Mouse (Mus musculus) forebrain, embryonic 12.5 days (tissue): ENCODE measurements around the gene Tex13b. TPM values are rescaled to one million over a fixed set of nuclear protein-coding genes. Genes with fewer than 3 reads are reported as not detected.
"Not testable (repeated sequence)": the region's sequence is repeated elsewhere in the genome, so short reads cannot be mapped to it uniquely, and the experiment has no call there.

ENCODE experiments used
- ATAC-seq: fragments of 200-750 bp; cut with Nextera tagmentation; 2 replicates; pipeline ENCODE4 v1.8.0; 2017; ENCODE audit warnings: moderate TSS enrichment; ENCODE audit not compliant: low FRiP score
- H3K27ac ChIP-seq: fragments of 300-500 bp; sonication (generic); 2 replicates; pipeline ENCODE4 v1.5.1; 2016; ENCODE audit warnings: mild to moderate bottlenecking
- H3K27me3 ChIP-seq: fragments of 300-500 bp; sonication (generic); 2 replicates; pipeline ENCODE4 v1.6.1; 2016; ENCODE audit warnings: mild to moderate bottlenecking
- H3K36me3 ChIP-seq: fragments of 300-500 bp; sonication (generic); replicated peaks from 2 replicates; pipeline ENCODE4 v1.6.1; 2016; ENCODE audit warnings: mild to moderate bottlenecking
- H3K4me1 ChIP-seq: fragments of 300-500 bp; sonication (generic); 2 replicates; pipeline ENCODE4 v1.6.1; 2016
- H3K4me2 ChIP-seq: fragments of 300-500 bp; sonication (generic); 2 replicates; pipeline ENCODE4 v1.6.1; 2016; ENCODE audit warnings: mild to moderate bottlenecking, moderate library complexity
- H3K4me3 ChIP-seq: fragments of 300-500 bp; sonication (generic); replicated peaks from 2 replicates; pipeline ENCODE4 v1.5.1; 2016; ENCODE audit warnings: mild to moderate bottlenecking
- H3K9ac ChIP-seq: fragments of 300-500 bp; sonication (generic); 2 replicates; pipeline ENCODE4 v1.6.1; 2016; ENCODE audit warnings: mild to moderate bottlenecking
- H3K9me3 ChIP-seq: fragments of 300-500 bp; sonication (generic); 2 replicates; pipeline ENCODE4 v1.6.1; 2016
- WGBS: fragments of 180-500 bp; shearing (Covaris S2); methylation state at CpG from one replicate; pipeline ENCODE4 v1.1.7; 2016; 5-methylcytosine and 5-hydroxymethylcytosine counted together
- polyA plus RNA-seq: library from polyadenylated mRNA; unstranded; fragments of >200 nt; fragmentation: Nextera tagmentation; extraction: Ambion mirVana; gene quantifications from 2 replicates; pipeline ENCODE4 v1.2.1, GENCODE M21; 2016

The Tex13b gene
- not detected in 2 replicates for polyA plus RNA-seq

DNA sequence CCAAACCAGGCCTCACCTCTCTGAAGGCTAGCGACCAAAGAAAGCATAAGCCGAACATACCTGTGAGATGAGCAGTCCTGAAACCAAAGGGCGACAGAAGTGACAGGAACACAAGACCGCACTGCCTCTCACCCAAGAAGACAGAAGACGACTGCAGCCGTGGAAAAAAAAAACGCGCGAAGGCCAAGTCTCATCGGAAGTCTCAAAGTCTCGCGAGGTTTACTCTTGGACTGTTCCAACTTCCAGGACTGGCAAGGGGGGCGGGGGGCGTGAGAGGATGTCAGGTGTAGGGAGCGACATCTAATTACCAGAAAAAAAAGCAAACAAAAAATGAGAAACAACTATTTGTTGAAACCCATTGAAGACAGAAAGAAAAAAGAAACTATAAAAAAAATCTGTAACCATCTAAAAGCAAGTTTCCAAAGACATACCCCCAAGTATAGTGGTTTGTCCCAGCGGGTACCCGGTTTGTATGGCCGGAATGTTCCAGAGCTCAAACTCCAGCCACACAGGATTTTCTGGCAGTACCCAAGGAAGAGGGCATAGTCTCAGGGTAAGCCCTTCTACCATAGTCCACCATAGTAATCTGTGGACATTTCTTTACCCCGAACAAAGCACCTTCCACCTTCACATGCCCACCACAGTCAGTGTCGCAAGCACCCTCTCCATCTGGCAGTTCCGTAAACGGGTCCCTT is at the start of gene Tex13b:
TSS of gene Tex13b (minus strand) at position 122 of the 695 bp plus-strand sequence.
- 96% methylated on average over 22 of the region's 22 CpGs for WGBS
- no peaks in the 10 kb centered on the region for H3K36me3 ChIP-seq
- no peak within 1 kb of the TSS for H3K27ac ChIP-seq
- no peaks in the 10 kb centered on the region for H3K4me1 ChIP-seq
- H3K4me2 ChIP-seq: no peak within 1 kb of the TSS
- H3K27me3 ChIP-seq: peaks cover 24% of the 10 kb centered on the region
- H3K4me3 ChIP-seq: no peak within 1 kb of the TSS
- H3K9ac ChIP-seq: no peak within 1 kb of the TSS
- H3K9me3 ChIP-seq: no peaks in the 10 kb centered on the region
- ATAC-seq: no peak

- no peak overlapping the region for H3K4me3 ChIP-seq
- H3K9me3 ChIP-seq: no peaks in the 10 kb centered on the region
- no peaks in the 10 kb centered on the region for H3K4me1 ChIP-seq
- H3K36me3 ChIP-seq: no peaks in the 10 kb centered on the region
- no peak overlapping the region for H3K27ac ChIP-seq
- H3K9ac ChIP-seq: no peak overlapping the region
- 90% methylated on average over 6 of the region's 6 CpGs for WGBS
- peaks cover 12% of the 10 kb centered on the region for H3K27me3 ChIP-seq
- no peak overlapping the region for H3K4me2 ChIP-seq
- no peak for ATAC-seq
Observed at GRCm38 (mm10) chrX:140862760-140863159, 49.5 kb upstream of the Tex13b start.

- H3K4me3 ChIP-seq: no peak overlapping the region
- H3K4me2 ChIP-seq: no peak overlapping the region
- peaks cover 3% of the 10 kb centered on the region for H3K27me3 ChIP-seq
- H3K27ac ChIP-seq: no peak overlapping the region
- no peak for ATAC-seq
- H3K9me3 ChIP-seq: no peaks in the 10 kb centered on the region
- H3K9ac ChIP-seq: no peak overlapping the region
- WGBS: 33% methylated on average over 2 of the region's 2 CpGs
- H3K36me3 ChIP-seq: no peaks in the 10 kb centered on the region
- H3K4me1 ChIP-seq: no peaks in the 10 kb centered on the region
Observed at GRCm38 (mm10) chrX:140857445-140857844, 44.2 kb upstream of the Tex13b start.

DNA sequence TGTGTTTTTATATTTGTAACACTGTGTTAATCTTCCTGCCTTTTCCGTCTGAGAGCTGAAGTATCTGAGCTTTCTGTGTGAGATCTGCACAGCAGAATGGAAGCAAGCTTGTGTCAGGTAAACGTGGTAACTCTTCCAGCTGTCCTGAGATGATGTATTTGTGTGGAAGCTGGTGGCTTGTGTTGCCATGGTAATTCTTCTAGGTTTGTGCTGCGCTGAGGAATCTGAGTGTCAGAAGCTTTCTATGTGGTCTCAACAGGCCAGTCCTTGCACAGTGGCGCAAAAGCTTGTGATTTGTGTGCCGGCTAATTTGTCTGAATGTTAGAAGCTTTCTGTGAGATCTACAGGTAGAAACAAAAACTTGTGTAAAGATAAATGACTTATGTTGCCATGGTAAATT is 43.8 kb upstream of the Tex13b start:
- not testable (repeated sequence) for H3K36me3 ChIP-seq, H3K4me3 ChIP-seq, H3K9ac ChIP-seq, H3K4me2 ChIP-seq, H3K4me1 ChIP-seq, H3K9me3 ChIP-seq, ATAC-seq, H3K27ac ChIP-seq, H3K27me3 ChIP-seq
- 75% methylated on average over 5 of the region's 5 CpGs for WGBS

DNA sequence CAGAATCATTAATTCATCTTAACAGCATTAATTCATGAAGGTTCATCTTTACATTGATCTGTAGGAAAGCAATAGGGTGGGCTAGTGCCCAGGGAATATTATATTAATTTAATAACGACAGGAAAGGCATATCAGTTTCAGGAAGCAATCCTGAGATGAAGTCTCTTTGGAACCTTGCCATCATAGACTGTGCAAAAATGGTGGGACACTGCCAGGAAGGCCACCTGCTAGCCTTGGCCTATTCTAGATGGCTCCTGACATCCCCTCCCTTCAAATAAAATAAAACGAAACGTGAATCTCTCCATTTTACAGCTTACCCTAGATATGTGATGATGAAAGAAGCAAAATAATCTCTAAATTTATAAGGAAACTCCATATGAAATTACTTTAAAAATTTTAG is 41.3 kb upstream of the Tex13b start:
- peaks cover 3% of the 10 kb centered on the region for H3K27me3 ChIP-seq
- no peak overlapping the region for H3K9ac ChIP-seq
- no peaks in the 10 kb centered on the region for H3K36me3 ChIP-seq
- no peak overlapping the region for H3K4me3 ChIP-seq
- ATAC-seq: no peak
- H3K4me1 ChIP-seq: no peaks in the 10 kb centered on the region
- 79% methylated on average over 3 of the region's 3 CpGs for WGBS
- no peak overlapping the region for H3K4me2 ChIP-seq
- H3K27ac ChIP-seq: no peak overlapping the region
- H3K9me3 ChIP-seq: no peaks in the 10 kb centered on the region

GRCm38 (mm10) chrX:140845401-140845800 is 32.2 kb upstream of the Tex13b start:
- H3K27ac ChIP-seq, H3K4me3 ChIP-seq, H3K4me1 ChIP-seq, H3K9me3 ChIP-seq, ATAC-seq, H3K4me2 ChIP-seq, H3K36me3 ChIP-seq, H3K9ac ChIP-seq: not testable (repeated sequence)
- 63% methylated on average over 1 of the region's 1 CpGs for WGBS
- peaks cover 29% of the 10 kb centered on the region for H3K27me3 ChIP-seq

DNA sequence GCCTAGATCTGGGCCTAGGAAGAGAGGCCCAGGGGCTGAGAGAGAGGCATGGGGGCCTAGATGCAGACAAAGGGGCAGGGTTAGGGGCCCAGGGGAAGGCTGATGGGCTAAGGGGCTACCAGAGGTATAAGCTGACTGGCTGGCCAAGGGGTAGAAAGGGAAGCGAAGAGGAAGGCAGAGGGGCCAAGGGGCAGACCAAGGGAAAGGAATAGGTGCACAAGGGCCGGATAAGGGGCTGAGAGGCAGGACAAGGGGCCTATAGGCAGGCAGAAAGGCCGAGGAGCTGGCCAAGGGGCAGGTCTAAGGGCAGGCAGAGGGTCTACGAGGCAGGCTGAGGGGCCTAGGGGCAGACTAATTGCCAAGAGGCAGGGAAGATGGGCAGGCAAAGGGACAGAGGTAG is 26.7 kb upstream of the Tex13b start:
- no peak for ATAC-seq
- H3K9ac ChIP-seq: no peak overlapping the region
- WGBS: 63% methylated on average over 4 of the region's 4 CpGs
- no peak overlapping the region for H3K4me2 ChIP-seq
- peaks cover 64% of the 10 kb centered on the region for H3K27me3 ChIP-seq
- H3K36me3 ChIP-seq: no peaks in the 10 kb centered on the region
- H3K4me1 ChIP-seq: no peaks in the 10 kb centered on the region
- H3K4me3 ChIP-seq: no peak overlapping the region
- no peaks in the 10 kb centered on the region for H3K9me3 ChIP-seq
- H3K27ac ChIP-seq: no peak overlapping the region

DNA sequence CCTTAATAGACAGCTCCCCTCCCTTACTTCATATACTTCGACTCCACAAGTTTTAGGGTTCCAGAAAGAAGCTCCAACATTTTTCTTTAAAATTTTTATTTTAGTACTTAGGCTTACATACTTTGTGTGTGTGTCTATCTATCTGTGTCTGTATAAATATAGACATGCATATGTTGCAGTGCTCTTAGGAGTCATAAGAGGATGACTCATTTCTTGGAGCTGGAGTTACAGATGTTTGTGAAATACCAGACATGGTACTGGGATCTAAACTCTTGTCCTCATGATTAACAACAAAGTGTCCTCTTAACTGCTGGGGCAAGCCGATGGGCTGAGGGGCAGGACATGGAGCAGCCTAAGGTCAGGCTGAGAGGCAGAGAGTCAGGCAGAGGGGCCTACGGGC is 24.8 kb upstream of the Tex13b start:
- Histone ChIP-seq H3K9me3 (no peaks in the 10 kb centered on the region), H3K27me3 (peaks cover 64% of the 10 kb centered on the region), H3K36me3 (no peaks in the 10 kb centered on the region), H3K4me3 (no peak overlapping the region), H3K27ac (no peak overlapping the region), H3K4me2 (no peak overlapping the region), H3K4me1 (no peaks in the 10 kb centered on the region), H3K9ac (no peak overlapping the region)
- WGBS: 77% methylated on average over 3 of the region's 3 CpGs
- no peak for ATAC-seq

DNA sequence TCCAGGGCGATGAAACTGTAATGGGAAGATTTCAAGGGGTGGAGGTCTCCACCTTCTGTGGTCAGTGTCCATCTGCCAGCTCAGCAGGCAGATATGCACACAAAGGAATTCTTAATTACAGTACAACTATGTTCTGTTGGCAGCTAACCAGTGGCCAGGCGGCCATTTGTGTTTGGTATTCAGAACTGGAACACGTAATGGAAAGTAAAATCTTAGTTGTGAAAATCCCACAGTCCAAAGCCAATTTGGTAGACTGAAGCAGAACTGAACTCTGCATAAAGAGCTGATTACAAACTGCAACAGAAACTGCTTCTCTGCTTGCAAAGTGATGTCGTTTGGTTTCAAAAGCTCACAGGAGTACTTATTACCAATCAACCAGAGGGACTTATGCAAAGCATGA is 18.5 kb upstream of the Tex13b start:
- ATAC-seq: no peak
- H3K9ac ChIP-seq: no peak overlapping the region
- H3K27me3 ChIP-seq: peaks cover 21% of the 10 kb centered on the region
- H3K4me3 ChIP-seq: no peak overlapping the region
- no peak overlapping the region for H3K27ac ChIP-seq
- H3K4me2 ChIP-seq: no peak overlapping the region
- no peaks in the 10 kb centered on the region for H3K4me1 ChIP-seq
- 58% methylated on average over 4 of the region's 4 CpGs for WGBS
- no peaks in the 10 kb centered on the region for H3K9me3 ChIP-seq
- H3K36me3 ChIP-seq: no peaks in the 10 kb centered on the region

DNA sequence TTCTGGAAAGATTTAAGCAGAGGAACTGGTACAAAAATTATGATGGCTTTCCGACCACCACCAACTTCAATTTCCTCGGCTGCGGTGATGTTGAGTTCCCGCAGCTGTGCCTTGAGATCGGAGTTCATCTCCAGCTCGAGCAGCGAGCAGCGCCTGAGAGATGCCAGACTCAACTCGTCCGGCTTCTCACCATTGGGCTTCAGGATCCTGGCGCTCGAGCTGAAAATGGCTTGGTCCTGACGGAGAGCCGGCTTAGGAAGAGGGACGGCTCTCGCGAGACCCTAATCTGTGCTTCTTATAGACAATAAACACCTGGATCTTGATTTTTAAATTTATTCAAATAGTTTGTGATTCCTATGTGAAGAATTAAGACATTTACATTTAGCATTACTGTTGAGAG is 9.1 kb upstream of the Tex13b start:
- Histone ChIP-seq H3K36me3 (no peaks in the 10 kb centered on the region), H3K27ac (no peak overlapping the region), H3K4me1 (no peaks in the 10 kb centered on the region), H3K9me3 (no peaks in the 10 kb centered on the region), H3K4me2 (no peak overlapping the region), H3K9ac (no peak overlapping the region), H3K4me3 (no peak overlapping the region), H3K27me3 (peaks cover 16% of the 10 kb centered on the region; the same call in 1 of the 2 replicates)
- 85% methylated on average over 17 of the region's 17 CpGs for WGBS
- no peak for ATAC-seq

DNA sequence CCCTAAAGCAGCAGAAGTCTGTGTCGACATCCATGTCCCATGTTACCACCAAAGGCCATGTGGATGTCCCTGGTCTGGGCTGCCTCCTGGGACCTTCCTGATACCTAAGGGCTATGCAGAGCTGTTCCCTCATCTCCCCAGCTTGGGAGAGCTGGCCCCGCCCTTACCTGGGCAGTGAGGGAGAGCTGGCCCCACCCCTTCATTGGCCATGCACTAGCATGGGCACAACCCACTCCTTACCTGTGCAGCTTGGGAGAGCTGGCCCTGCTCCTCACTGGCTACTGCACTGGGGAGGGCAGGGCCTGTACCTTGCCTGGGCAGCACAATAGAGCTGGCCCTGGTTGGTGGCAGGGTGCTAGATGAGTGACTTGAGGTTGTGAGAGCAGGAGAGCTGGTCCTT is 7.9 kb downstream of the Tex13b start:
- Histone ChIP-seq H3K27ac (no peak overlapping the region), H3K4me2 (no peak overlapping the region), H3K4me3 (no peak overlapping the region), H3K36me3 (no peaks in the 10 kb centered on the region), H3K27me3 (peaks cover 34% of the 10 kb centered on the region), H3K9me3 (no peaks in the 10 kb centered on the region), H3K4me1 (no peaks in the 10 kb centered on the region), H3K9ac (no peak overlapping the region)
- 90% methylated on average over 2 of the region's 2 CpGs for WGBS
- no peak for ATAC-seq

DNA sequence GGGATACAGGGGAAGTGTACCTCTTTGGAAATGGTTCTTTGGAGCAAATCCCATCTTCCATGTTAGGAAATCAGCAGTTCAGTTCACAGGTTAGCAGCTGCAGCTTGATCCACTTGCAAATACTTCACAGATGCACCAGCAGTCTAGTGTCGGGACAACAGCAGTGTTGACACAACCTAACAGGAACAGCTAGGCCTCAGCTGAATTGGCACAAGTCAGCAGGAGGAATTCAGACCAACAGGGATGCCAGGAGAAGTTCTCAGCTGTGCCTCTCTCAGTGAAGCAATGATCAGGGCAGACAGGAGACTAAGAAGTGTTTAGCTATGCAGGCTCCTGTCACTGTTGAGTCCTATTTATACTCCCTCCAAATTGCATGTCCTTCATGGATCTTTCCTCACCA is 43.4 kb downstream of the Tex13b start:
- no peak overlapping the region for H3K4me2 ChIP-seq

More for the DNA sequence above, 43.4 kb downstream of the Tex13b start:
- Histone ChIP-seq H3K9me3 (no peaks in the 10 kb centered on the region), H3K27me3 (peaks cover 20% of the 10 kb centered on the region), H3K27ac (no peak overlapping the region), H3K9ac (no peak overlapping the region), H3K4me1 (no peaks in the 10 kb centered on the region), H3K36me3 (no peaks in the 10 kb centered on the region), H3K4me3 (no peak overlapping the region)
- no peak for ATAC-seq
- 79% methylated on average over 1 of the region's 1 CpGs for WGBS
